Mouse (Mus musculus) right cerebral cortex, postnatal 14 days (tissue): ENCODE results near the gene Capza2.
"Not testable (repeated sequence)": the region's sequence is repeated elsewhere in the genome, so short reads cannot be mapped to it uniquely, and the experiment has no call there.

Source experiments
- DNase-seq: peaks from one replicate; pipeline ENCODE4 v3.0.0; 2022

The Capza2 gene

DNA sequence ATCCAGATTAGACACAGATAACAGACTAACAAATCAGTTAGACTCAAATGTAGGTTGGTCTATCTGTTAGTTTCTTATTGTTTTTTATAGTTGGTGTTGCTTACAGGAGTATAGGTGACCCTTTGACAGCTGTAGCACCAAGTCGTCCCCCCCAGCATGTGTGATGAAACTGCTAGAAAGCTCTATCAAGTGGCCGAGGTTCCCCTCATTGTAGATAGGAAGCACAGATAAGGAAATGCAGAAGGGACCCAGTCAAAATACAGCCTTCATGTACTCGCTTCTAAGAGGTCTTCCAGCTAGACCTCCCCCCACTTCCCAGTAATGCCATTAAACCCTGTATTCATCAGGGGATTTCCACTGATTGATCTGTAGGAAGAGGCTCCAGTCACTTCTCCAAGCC, 6.7 kb downstream of the Capza2 start:
- no peak for DNase-seq

DNA sequence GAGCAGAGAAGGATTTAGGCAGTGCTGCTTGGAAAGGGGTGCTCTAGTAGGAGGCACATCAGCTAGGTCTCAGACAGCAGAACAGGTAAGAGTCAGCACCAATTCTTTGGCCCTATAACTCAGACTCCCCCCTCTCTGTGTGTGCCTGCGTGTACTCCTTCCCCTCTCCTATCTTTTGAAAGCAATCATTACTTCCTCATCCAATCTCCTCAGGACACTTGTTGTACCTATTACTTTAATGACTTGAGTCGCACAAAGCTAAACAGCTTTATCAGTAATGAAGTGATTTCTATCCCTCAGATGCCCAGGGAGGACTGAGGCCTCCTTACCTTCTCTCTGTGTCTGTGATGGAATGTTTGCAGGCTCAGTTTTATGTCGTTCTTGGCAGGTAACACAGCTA, 10.1 kb downstream of the Capza2 start:
- DNase-seq, result no peak

DNA sequence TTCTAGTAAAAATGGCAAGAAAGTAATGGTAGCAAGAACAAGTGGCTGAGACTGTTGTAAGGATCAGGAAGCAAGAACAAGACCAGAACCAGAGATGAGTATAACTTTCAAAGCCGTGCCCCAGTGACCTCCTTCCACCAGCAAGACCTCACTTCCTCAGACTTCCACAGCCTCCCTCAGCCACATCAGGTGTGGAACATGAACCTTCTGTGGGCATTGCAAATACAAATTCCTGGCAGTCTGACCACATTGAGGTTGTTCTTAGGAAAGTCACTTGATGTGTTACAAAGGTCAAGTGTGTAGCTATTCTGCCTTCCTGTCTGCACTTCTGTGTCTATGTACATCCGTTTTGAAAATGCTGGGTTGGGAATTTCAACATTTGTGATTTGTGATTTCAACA, 16.1 kb downstream of the Capza2 start:
- no peak for DNase-seq

DNA sequence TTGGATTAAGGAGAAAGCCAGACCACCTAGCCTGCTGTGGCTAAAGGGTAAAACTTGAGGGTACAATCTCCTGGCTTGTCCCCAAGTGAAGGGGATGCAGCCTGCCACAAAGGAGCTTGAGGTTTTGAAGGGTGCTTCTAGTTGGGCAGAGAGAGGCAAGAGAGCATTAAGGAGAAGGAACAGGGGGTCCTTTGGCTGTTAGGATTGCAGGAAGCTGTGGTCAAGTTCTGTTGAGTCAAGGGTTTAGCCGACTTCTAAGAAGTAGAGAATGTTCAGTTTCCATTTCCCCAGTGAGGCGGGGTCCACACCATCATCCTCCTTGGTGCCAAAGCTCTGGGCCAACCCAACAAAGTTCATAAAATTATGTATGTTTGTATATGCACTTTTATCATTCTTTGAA, 19.0 kb downstream of the Capza2 start:
- no peak for DNase-seq

DNA sequence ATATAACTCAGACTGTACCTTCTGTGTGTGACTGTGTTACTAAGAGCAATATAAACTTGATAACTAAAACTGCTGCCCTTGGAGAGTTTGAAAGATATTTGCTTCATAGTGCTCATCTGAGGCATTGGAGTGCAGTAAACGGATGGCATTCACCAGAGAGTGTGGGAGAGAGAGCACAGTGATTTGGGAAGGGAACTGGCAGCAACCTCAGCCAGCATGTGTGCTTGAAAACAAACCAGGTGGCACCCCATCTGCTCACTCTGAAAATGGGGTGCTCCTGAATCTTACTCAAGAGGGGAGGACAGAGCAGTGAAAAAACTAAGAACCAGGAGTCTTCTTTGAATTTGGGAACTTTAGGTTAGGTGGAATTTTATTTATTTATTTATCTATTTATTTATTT, 21.3 kb downstream of the Capza2 start:
- peak; percentile 21 for DNase-seq

DNA sequence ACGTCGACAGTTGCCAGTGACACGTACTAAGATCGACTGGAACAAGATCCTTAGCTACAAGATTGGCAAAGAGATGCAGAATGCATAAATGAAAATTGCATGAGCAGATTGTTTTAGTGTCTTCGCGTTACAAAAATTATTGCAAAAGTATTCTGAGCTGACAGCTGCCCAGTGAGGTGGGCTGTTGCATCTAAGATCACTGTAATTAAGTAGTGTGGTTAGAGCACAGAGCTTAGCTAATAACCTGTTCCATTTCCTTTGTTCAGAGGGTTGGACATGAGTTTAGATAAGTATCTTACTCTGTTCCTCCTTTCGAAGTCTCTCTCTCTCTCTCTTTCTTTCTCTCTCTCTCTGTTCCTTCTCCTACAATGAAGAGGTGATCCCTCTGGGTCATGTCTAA, 29.3 kb downstream of the Capza2 start:
- DNase-seq, result no peak

DNA sequence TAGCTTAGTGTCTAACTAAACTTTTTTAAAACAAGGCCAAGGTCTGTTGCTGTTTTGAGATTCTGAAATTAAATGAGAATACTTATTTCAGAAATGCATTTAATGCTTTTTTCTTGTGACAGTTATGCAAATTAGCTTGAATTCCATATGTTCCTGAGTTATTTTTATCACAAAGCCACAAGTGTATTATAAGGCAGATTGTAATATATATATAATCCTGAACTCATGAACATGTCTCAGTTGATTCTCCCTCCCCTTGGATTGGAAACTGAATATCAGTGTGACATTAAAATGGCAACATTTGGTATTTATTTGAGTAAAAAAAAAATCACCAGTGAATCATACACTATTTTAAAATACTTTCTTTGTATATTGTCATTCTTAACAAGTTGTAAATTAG, 30.0 kb downstream of the Capza2 start:
- DNase-seq, result no peak

DNA sequence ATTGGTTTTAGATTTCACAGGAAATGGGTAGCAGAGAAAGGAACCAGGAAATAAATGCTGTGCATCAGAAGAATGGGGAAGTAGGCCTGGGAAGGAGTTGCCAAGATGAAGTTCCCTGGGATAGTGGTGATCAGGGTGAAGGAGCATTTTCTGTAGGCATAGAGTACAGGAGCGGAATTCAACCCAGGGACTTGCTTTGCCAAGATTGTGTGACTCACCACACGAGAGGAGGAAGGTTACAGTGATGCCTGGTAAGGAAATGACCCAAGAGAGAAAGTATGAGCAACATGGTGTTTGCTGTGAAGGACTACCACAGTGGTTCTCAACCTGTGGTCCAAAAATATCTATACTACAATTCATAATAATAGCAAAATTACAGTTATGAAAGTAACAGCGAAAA, 31.8 kb downstream of the Capza2 start:
- no peak for DNase-seq

DNA sequence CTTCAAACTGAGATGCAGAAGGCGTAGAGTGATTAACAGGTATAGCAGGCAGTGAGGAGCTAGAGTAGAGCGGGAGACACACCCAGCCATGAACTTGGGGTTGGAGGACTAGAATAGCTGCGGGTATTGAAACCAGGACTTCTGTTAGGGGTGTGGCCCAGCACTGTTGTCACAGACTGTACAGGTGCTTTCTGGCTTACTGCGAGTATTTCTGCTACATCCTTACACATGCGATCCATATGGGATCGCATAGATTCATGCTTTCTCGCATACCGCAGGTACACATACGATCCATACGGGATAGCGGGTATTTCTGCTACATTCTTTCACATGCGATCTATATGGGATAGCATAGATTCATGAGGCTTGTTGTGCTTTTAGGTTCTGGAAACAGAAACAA, 32.3 kb downstream of the Capza2 start:
- DNase-seq, result no peak

DNA sequence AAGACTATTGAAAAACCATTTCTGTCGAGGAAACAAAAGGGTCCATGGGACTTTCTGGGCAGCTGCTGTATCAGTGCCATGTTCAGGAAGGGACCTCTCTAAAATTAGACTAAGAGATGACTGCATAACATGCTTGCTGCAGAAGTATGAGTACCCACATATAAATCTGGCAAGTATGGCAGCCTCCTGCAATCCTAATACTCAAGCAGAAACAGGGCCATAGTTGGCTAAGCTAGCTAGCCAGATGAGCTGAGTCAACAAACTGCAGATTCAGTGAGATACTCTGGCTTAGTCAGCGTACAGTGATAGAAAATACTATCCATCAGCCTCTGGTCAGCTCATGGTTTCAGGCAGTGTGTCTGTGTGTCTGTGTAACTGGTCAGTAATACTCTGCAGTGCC, 33.8 kb downstream of the Capza2 start:
- no peak for DNase-seq

DNA sequence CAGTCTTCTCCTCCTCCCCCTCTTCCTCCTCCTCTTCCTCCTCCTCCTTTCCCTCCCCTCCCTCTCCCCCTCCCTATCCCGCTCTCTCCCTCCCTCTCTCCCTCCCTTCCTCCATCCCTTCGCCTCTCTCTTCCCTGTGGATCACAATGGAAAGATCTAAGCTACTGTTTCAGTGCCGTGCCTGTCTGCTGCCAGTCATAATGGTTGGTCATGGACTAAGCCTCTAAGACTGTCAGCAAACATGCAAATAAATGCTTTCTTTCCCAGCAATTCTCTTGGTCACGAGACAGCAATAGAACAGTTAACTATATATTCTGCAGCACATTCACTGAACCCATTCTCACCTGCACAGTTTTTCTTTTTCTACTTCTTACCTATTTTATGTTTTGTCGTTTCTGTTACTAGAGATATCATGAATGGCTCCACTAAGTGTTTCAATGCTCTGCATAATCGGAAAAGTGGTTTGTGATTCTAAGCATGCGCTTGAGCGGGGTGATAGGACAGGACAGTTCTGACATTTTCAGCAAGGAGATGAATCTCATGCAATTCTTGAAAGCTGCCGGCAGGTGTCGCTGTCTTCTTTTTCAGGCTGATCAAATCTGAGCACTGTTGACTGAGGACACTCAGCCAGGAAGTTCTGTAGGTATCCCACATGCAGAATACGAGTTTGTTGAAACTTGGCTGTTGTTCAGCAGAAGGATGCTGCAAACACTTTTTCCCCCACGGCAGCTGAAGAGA, 39.2 kb downstream of the Capza2 start:
- peak; percentile 57 for DNase-seq

DNA sequence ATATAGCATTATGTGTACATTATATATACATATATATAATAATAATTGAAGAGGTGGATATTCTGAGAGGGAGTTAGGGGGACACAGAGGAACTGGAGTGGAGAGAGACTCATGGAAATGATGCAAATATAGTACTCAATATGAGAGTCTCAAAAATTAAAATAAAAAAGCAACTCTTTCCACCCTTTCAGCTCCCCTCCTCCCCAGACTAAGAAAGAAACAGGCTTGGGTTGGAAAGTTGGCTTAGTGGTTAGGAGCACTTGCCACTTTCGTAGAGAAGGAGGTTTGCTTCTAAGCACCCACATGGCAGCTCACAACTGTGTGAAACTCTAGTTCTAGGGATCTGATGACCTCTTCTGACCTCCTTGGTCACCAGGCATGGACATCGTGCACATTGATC, 41.0 kb downstream of the Capza2 start:
- no peak for DNase-seq

DNA sequence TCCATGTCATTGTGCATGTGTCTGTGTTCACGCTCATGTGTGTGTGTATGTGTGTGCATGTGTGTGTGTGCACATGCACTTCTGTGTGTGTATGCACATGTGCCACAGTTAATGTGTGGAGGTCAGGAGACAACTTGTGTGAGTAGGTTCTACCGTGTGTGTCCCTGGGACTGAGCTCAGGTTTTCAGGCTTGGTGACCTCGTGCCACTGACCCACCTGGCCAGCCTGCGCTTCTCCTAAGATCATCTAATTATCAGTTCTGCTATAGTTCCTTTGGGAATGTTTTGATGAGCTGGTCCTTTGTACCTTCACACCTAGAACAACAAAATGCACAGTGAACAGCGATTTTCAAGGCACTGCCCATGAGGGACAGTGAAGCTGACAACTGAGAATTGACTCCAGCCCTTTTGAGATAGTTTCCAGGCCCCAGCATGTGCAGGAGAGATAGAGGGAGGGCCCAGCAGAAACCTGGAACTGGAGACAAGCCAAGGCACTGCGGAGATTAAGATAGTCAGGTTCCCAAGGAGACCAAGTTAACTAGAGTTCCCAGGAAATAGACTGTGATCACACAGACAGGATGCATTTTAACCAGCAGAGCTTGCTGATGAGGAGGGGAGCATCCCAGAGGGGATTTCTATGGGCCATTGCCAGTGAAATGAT, 44.4 kb downstream of the Capza2 start:
- peak; percentile 26 for DNase-seq

DNA sequence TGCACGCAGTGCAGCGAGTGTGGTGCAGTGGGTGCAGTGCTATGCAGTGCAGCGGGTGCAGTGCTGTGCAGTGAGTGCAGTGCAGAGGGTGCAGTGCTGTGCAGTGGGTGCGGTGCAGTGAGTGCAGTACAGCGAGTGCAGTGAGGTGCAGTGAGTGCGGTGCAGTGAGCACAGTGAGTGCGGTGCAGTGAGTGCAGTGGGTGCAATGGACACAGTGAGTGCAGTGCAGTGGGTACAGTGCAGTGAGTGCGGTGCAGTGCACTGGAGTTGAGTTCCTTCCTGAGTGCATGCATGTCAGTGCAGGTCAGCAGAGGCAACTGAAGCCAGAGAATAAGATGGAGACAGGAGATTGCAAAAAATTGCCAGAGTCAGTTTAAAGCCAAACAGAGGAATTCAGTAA, 45.8 kb downstream of the Capza2 start:
- no peak for DNase-seq

DNA sequence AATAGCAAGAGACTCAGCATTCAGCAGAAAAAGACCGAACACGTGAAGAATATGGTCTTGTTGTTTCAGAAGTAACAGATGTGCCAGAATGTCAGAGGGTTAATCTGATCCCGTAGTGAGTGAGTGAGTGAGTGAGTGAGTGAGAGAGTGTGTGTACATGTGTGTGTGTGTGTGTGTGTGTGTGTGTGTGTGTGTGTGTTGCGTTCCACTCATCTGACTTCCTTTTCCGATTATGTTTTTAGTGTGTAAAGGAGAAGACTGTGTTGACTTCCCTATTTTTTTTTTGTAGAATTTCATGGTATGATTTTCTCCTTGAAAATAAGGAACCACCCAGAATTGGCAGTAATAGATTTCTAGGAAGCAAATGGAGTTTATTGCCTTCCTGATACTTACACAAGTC, 52.6 kb downstream of the Capza2 start:
- no peak for DNase-seq

DNA sequence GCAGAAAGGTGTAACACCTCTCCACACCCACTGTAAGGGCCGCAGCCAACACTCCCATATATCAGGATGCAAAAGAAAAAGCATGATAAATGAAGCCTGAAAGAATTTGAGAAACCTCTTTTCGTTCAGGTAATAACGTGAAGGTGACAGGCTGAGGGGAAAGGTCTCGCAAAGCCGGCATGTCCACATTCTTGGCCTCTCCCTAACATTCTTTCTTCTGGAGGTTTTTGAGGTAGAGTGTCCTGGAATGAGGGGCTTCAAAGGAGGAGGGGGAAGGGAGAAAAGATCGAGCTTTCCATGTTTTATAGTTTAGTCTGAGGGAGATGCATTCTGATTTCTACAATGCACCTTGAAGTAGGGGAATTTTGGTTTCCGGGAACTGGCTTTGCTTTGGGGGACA, 56.6 kb downstream of the Capza2 start, which contains the start of gene St7:
Gene St7 (plus strand): TSS at position 287 of the 400 bp plus-strand sequence.
- no peak for DNase-seq

DNA sequence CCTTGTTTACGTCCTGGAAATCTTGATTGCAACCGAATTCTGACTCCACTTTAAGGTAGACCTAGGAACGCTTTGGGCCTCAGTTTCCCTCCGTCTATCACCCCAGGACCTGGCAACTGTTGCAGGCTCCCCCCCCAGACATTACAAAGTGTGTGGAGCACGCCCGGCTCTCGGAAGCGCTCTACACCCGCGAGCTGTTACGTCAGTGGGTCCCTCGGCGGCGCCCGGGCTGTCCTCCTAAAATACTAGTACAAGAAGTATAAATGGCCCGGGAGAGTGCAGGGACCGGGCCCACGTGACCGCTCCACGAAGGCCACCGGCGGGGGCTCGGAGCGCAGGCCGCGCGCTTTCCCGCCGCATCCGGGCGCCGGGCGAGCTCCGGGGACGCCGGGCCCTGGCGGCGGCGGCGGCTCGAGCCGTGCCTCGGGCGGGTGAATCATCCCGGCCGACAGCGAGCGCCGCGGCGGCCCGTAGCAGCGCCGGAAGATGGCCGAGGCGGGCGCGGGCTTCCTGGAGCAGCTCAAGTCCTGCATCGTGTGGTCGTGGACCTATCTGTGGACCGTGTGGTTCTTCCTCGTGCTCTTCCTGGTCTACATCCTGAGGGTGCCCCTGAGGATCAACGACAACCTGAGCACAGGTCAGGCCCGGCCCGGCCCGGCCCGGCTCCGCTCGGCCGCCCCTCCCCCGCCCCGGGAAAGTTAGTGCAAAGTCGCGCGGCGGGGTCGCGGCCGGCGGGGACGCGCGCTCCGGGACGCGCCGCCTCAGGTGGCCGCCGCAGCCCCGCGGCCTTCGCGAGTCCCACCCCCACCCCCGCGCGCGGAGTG, 57.9 kb downstream of the Capza2 start:
- peak; percentile 57 for DNase-seq

DNA sequence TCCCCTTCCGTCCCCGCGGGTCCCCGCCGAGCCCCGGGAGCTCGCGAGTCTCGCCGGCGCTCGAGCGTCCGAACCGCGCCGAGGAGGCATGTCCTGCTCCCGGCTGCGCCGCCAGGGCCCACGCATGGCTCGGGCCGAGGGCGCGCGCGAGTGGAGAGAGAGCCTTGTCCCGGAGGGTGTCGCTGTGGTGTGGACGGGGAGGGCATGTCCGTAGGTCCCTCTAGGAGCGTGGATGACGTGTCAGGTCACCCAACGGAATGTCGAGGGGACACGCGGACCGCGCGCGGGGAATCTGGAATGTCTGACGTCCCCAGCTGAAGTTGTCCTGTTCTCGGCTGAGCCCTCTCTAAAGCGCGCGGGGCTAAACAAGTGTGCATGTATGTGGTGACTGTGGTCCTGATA, 58.5 kb downstream of the Capza2 start:
- DNase-seq, result peak; percentile 62

DNA sequence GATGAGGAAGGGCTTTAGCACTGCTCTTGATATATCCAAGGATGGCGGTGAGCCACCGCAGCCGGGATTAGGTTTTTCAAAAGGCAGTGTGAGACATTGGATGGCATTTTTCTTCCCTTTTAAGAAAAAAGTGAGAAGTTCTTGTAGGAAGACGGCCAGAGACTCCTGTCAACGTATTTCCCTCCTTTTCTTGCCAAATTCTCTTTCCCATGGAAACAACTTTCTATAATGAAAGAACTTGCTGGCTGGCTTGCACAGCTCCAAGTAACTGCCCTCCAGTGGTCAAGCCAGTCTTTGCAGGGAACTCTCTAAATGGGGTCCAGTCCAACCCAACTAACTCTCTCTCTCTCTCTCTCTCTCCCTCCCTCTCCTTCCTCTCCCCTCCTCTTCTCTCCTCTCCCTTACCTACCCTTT, 60.3 kb downstream of the Capza2 start:
- DNase-seq, result peak; percentile 74

DNA sequence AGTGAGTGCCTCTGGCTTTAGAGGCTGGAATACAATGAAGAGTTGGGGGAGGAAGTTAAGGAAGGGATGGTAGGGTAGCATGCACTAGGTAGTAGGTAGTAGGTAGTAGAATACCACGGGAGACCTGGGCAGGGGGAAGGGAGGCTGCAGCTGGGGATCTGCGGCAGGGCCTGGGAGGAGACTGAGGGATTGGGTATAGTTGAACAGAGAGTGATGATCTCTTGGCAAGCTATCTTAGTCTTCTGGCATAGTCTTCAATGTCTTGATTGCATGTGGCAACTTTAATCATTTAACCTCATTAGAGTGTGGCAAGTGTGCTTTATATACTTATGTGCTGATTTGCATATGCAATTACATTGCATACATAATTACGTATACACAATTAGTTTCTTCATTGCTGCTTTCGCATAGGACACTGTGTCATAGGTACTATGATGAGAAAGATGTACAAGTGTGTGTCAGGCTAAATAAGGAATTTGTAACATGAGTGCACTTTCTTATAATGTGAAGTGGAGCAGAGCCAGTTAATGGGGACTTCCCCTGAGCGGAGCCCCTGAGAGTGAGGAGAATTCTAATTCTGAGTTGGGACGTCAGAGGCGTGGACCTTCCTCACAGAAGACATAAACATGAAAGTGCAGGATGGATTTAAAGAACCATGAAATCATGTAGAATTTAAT, 65.0 kb downstream of the Capza2 start:
- DNase-seq, result no peak

DNA sequence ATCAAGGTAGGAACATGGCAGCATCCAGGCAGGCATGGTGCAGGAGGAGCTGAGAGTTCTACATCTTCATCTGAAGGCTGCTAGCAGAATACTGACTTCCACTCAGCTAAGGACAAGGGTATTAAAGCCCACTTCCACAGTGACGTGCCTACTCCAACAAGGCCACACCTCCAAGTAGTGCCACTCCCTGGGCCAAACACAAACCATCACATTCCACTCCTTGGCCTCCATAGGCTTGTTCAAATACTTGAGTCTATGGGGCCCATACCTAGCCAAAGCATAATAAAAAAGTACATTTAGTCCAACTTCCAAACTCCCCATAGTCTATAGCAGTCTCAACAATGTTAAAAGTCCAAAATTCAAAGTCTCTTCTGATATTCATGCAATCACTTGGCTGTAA, 68.0 kb downstream of the Capza2 start:
- DNase-seq, result not testable (repeated sequence)

DNA sequence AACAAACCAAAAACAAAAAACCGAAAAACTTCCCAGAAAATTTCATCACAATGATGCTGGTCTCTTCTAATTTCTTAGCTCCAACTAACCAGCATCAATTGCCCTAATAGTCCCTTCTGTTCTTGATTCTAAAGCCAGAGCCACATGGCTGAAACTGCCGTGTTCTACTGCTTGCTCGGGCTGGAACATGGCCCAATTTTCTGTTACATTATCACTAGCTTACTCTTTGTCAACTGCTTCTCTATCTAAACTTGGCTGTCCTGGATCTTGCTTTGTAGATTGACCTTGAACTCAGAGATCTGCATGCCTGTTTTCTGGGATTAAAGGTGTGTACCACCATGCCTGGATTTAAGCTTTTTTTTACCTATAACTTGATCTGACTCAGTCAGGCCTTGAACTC, 69.9 kb downstream of the Capza2 start:
- no peak for DNase-seq
